Mouse (Mus musculus) heart, embryonic 15.5 days (tissue): Measurements from ENCODE around the gene Mdm4. TPM values are rescaled to one million over a fixed set of nuclear protein-coding genes. Genes with fewer than 3 reads are reported as not detected.
A peak's percentile ranks its signal among the peaks of the same experiment; 100 is the strongest.
"Not testable (repeated sequence)": the region's sequence is repeated elsewhere in the genome, so short reads cannot be mapped to it uniquely, and the experiment has no call there.

Experiments used
- ATAC-seq: fragments of 200-750 bp; cut with Nextera tagmentation; replicated peaks from 2 replicates; pipeline ENCODE4 v1.8.0; 2017; ENCODE audit warnings: low read depth, moderate TSS enrichment; ENCODE audit not compliant: insufficient number of reproducible peaks, insufficient read depth, low FRiP score
- H3K27ac ChIP-seq: fragments of 300-500 bp; sonication (generic); 2 replicates; pipeline ENCODE4 v1.5.1; 2015; ENCODE audit warnings: mild to moderate bottlenecking, inconsistent platforms
- H3K27me3 ChIP-seq: fragments of 300-500 bp; sonication (generic); 2 replicates; pipeline ENCODE4 v1.6.1; 2015; ENCODE audit warnings: inconsistent platforms
- H3K36me3 ChIP-seq: fragments of 300-500 bp; sonication (generic); 2 replicates; pipeline ENCODE4 v1.6.1; 2015; ENCODE audit warnings: mild to moderate bottlenecking, inconsistent platforms
- H3K4me1 ChIP-seq: fragments of 300-500 bp; sonication (generic); replicated peaks from 2 replicates; pipeline ENCODE4 v1.6.1; 2015; ENCODE audit warnings: inconsistent platforms
- H3K4me2 ChIP-seq: fragments of 300-500 bp; sonication (generic); 2 replicates; pipeline ENCODE4 v1.6.1; 2015; ENCODE audit warnings: inconsistent platforms, mild to moderate bottlenecking, moderate library complexity
- H3K4me3 ChIP-seq: fragments of 300-500 bp; sonication (generic); 2 replicates; pipeline ENCODE4 v1.5.1; 2015; ENCODE audit warnings: mild to moderate bottlenecking, inconsistent platforms
- H3K9ac ChIP-seq: fragments of 300-500 bp; sonication (generic); 2 replicates; pipeline ENCODE4 v1.6.1; 2015; ENCODE audit warnings: mild to moderate bottlenecking, inconsistent platforms
- H3K9me3 ChIP-seq: fragments of 300-500 bp; sonication (generic); replicated peaks from 2 replicates; pipeline ENCODE4 v1.6.1; 2016; ENCODE audit warnings: inconsistent platforms
- WGBS: fragments of 180-500 bp; shearing (Covaris S2); methylation state at CpG from one replicate; pipeline ENCODE4 v1.1.7; 2015; ENCODE audit warnings: mixed read lengths; 5-methylcytosine and 5-hydroxymethylcytosine counted together
- polyA plus RNA-seq: library from polyadenylated mRNA; unstranded; fragments of >200 nt; fragmentation: Nextera tagmentation; extraction: Ambion mirVana; gene quantifications from 2 replicates; pipeline ENCODE4 v1.2.1, GENCODE M21; 2015

Gene Mdm4
- polyA plus RNA-seq, 1 experiment from 2014 or later = 22.2 TPM

GRCm38 (mm10) chr1:133029744-133030143, 617 bp downstream of the Mdm4 start:
- H3K36me3 ChIP-seq = no peaks in the 10 kb centered on the region
- 61% methylated on average over 3 of the region's 3 CpGs for WGBS
- H3K27ac ChIP-seq = no peak overlapping the region
- no peak for ATAC-seq
- H3K27me3 ChIP-seq = no peaks in the 10 kb centered on the region
- no peak overlapping the region for H3K9ac ChIP-seq
- no peaks in the 10 kb centered on the region for H3K9me3 ChIP-seq
- H3K4me2 ChIP-seq = no peak overlapping the region
- peaks cover 10% of the 10 kb centered on the region for H3K4me1 ChIP-seq
- no peak overlapping the region for H3K4me3 ChIP-seq

- no peak overlapping the region for H3K4me3 ChIP-seq
- H3K27me3 ChIP-seq = no peaks in the 10 kb centered on the region
- 42% methylated on average over 7 of the region's 7 CpGs for WGBS
- no peak for ATAC-seq
- no peaks in the 10 kb centered on the region for H3K36me3 ChIP-seq
- no peaks in the 10 kb centered on the region for H3K9me3 ChIP-seq
- H3K4me2 ChIP-seq = no peak overlapping the region
- H3K9ac ChIP-seq = no peak overlapping the region
- H3K27ac ChIP-seq = no peak overlapping the region
- peaks cover 14% of the 10 kb centered on the region for H3K4me1 ChIP-seq
These were observed 2.4 kb downstream of the Mdm4 start for GRCm38 (mm10) chr1:133027980-133028379.

DNA sequence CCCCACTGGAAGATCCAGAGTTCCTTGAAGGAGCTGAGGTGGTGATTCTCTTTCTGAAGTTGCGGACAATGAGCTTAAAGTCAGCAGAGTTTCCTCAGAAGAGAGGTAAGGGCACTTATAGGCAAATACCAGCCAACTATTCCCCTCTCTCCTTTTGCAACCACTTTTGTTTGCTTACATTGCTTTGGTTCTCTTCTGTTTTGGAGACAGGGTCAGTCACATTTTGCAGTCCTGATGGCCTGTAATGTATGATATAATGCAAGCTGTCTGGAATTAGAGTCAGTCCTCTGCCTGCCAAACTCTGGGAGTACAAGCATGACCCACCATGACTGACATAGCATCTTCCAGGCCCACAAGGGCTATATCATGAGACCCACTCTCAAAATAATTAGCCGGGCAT, 3.2 kb downstream of the Mdm4 start:
- Histone ChIP-seq H3K27ac (no peak overlapping the region), H3K4me2 (no peak overlapping the region), H3K27me3 (no peaks in the 10 kb centered on the region), H3K9ac (no peak overlapping the region), H3K4me1 (peaks cover 8% of the 10 kb centered on the region), H3K4me3 (no peak overlapping the region), H3K36me3 (no peaks in the 10 kb centered on the region), H3K9me3 (no peaks in the 10 kb centered on the region)
- no peak for ATAC-seq
- WGBS = 90% methylated on average over 2 of the region's 2 CpGs

- Histone ChIP-seq H3K9ac (peak overlapping the region; percentile 97; the same call in 1 of the 2 replicates), H3K4me3 (peak overlapping the region; percentile 99), H3K4me1 (peaks cover 11% of the 10 kb centered on the region), H3K27ac (peak overlapping the region; percentile 89), H3K4me2 (peak overlapping the region; percentile 63)
- not testable (repeated sequence) for H3K36me3 ChIP-seq, H3K27me3 ChIP-seq, H3K9me3 ChIP-seq, ATAC-seq
- WGBS = 20% methylated on average over 22 of the region's 23 CpGs
These were observed 4.6 kb downstream of the Mdm4 start for GRCm38 (mm10) chr1:133025796-133026190.

DNA sequence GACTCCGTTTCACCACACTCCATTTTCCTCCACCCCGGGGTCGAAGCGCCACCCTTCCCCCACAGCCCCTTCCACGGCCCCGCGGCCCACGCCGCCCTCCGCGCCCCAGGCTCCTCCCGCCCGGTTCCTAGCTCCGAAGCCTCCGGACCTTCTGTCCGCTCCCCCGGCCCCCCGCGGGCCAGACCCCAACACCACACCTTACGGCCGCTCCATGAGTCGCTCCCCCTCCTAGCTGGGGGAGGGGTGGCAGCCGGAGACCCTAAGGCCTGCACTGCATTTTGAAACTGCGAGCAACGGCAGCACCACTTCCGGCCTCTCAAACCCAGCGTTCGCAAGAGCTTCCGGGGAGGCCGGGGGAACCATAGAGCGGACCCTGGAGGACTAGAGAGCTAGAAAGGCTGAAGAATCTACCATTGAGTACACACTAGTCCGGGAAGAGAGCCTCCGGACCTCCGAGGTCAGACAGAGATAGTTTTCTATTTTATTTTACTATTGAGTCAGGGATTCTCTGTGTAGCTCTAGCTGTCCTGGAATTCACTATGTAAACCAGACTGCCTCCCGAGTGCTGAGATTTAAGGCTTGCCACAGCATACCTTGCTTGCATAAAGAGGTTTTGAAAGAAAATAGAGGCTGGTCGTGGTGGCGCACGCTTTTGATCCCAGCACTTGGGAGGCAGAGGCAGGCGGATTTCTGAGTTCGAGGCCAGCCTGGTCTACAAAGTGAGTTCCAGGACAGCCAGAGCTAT, 5.1 kb downstream of the Mdm4 start:
- H3K4me2 ChIP-seq = peak overlapping the region; percentile 63
- peak overlapping the region; percentile 97 for H3K9ac ChIP-seq
- peak overlapping the region; percentile 89 for H3K27ac ChIP-seq
- H3K4me3 ChIP-seq = peak overlapping the region; percentile 99
- no peaks in the 10 kb centered on the region for H3K36me3 ChIP-seq
- no peaks in the 10 kb centered on the region for H3K27me3 ChIP-seq
- peak; percentile 94 for ATAC-seq
- under 1% methylated on average over 40 of the region's 40 CpGs for WGBS
- no peaks in the 10 kb centered on the region for H3K9me3 ChIP-seq
- peaks cover 16% of the 10 kb centered on the region for H3K4me1 ChIP-seq

DNA sequence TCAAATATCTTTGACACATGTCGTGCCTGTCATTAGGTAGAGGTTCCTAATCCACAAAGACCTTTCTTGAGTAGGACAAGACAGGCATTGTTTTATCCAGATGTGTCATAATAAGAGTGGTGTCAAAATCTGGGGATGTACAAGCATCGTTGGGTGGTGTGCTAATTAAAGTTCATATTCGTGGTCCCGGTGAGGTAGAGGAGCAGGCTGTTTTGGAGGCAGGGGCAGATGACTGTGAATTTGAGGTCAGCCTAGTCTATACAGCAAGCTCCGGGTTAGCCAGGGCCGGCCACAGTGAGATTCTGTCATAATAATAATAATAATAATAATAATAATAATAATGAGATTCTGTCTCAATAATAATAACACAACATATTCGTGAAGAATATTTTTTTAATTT, 5.9 kb downstream of the Mdm4 start:
- Histone ChIP-seq H3K4me3 (peak overlapping the region; percentile 99), H3K27ac (no peak overlapping the region), H3K9ac (peak overlapping the region; percentile 97), H3K27me3 (no peaks in the 10 kb centered on the region), H3K36me3 (no peaks in the 10 kb centered on the region), H3K4me2 (peak overlapping the region; percentile 63), H3K4me1 (peaks cover 21% of the 10 kb centered on the region), H3K9me3 (no peaks in the 10 kb centered on the region)
- 25% methylated on average over 7 of the region's 7 CpGs for WGBS
- ATAC-seq = no peak

- not testable (repeated sequence) for H3K36me3 ChIP-seq, H3K27me3 ChIP-seq, H3K27ac ChIP-seq, H3K9me3 ChIP-seq, H3K9ac ChIP-seq, ATAC-seq
- 89% methylated on average over 3 of the region's 3 CpGs for WGBS
- Histone ChIP-seq H3K4me3 (peak overlapping the region; percentile 99; the same call in 1 of the 2 replicates), H3K4me1 (peaks cover 21% of the 10 kb centered on the region), H3K4me2 (peak overlapping the region; percentile 63)
These were observed 6.6 kb downstream of the Mdm4 start for GRCm38 (mm10) chr1:133023723-133024122.

DNA sequence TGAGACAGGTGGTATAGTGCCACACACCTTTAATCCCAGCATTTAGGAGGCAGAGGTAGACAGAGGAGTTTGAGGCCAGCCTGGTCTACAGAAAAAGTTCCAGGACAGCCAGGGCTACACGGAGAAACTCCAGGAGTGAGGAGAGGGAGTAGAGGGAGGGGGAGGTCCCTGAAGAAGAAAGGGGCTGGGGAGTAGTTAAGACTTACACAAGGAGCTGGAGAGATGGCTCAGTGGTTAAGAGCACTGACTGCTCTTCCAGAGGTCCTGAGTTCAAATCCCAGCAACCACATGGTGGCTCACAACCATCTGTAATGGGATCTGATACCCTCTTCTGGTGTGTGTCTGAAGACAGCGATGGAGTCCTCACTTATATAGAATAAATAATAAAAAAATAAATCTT, 8.4 kb downstream of the Mdm4 start:
- not testable (repeated sequence) for H3K4me2 ChIP-seq, H3K9me3 ChIP-seq, H3K27ac ChIP-seq, H3K9ac ChIP-seq, H3K36me3 ChIP-seq, H3K4me3 ChIP-seq, H3K27me3 ChIP-seq, ATAC-seq
- 97% methylated on average over 2 of the region's 2 CpGs for WGBS
- H3K4me1 ChIP-seq = peaks cover 21% of the 10 kb centered on the region

DNA sequence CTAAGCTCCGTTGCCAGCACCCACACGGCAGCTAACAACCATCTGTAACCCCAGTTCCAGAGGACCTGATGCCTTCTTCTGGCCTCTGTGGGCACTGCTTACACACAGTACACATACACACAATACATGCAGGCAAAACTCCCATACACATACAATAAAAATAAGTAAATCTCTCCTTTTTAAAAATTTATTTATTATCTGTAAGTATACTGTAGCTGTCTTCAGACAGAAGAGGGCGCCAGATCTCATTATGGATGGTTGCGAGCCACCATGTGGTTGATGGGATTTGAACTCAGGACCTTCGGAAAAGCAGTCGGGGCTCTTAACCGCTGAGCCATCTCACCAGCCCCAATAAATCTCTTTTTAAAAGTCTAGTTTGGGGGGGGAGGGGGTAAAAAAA, 9.0 kb downstream of the Mdm4 start:
- Histone ChIP-seq H3K4me1 (peaks cover 21% of the 10 kb centered on the region), H3K9me3 (no peaks in the 10 kb centered on the region), H3K9ac (no peak overlapping the region), H3K4me2 (no peak overlapping the region), H3K27me3 (no peaks in the 10 kb centered on the region), H3K36me3 (peaks cover 16% of the 10 kb centered on the region), H3K4me3 (no peak overlapping the region), H3K27ac (no peak overlapping the region)
- ATAC-seq = no peak
- WGBS = 92% methylated on average over 7 of the region's 7 CpGs

DNA sequence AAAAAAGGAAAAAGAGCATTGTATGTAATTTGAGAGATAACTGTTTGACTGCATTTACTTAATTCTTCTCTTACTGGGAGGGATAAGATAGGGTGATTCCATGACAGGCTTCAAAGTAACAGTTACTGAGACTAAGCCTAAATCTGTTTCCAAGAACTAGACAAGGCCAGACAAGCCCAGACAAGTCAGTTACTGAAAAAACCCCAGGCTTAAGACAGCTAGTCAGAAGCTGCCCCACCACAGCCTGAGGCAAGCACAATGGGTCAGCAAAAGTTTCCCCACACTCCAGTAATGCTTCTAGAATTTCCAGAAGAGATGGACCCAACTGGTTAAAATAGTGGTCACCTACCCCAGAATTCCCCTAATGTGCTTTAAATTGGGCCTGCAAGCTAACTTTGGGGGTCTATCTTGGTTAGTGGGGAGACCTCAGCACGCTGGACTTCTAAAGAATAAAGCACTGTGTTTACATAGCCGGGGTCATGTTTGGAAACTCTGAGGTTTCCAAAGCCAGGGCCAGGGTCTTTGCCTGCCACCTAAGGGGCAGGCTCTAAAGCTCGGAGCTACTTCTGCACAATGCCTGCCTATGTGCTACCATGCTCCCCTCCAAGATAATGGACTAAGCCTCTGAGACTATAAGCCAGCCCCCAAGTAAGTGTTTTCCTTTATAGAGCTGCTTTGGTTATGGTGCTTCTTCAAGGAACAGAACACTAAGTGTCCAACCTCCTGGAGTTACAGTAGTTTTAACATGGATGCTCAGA, 10.0 kb downstream of the Mdm4 start:
- WGBS = 66% methylated on average over 3 of the region's 3 CpGs
- Histone ChIP-seq H3K36me3 (peaks cover 26% of the 10 kb centered on the region), H3K4me3 (no peak overlapping the region), H3K27ac (peak overlapping the region; percentile 2; the same call in 1 of the 2 replicates), H3K9ac (no peak overlapping the region), H3K27me3 (no peaks in the 10 kb centered on the region), H3K9me3 (no peaks in the 10 kb centered on the region), H3K4me2 (no peak overlapping the region), H3K4me1 (peaks cover 21% of the 10 kb centered on the region)
- no peak for ATAC-seq

DNA sequence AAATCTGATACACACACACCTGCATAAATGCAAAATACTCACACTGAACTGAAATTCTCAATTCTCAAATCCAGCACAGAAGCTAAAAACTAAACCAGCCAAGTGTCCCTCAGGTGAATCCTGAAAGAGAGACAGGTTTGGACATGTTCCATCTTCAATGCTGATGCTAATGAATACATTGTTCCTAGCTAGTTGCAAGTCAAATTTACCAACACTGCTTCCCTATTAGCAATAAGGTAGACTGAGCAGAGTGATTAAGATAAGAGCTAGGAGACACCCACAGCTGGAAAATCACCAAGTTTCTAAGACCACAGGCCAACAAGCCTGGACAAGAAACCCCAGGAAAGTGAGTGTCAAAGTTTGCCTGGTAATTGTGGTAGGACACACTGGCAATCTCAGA, 11.0 kb downstream of the Mdm4 start:
- peaks cover 29% of the 10 kb centered on the region for H3K36me3 ChIP-seq
- H3K9ac ChIP-seq = no peak overlapping the region
- peaks cover 19% of the 10 kb centered on the region for H3K4me1 ChIP-seq
- no peaks in the 10 kb centered on the region for H3K9me3 ChIP-seq
- H3K4me3 ChIP-seq = no peak overlapping the region
- no peak for ATAC-seq
- no peak overlapping the region for H3K4me2 ChIP-seq
- no peak overlapping the region; the same call in 1 of the 2 replicates for H3K27ac ChIP-seq
- H3K27me3 ChIP-seq = no peaks in the 10 kb centered on the region
